Mouse (Mus musculus): ENCODE measurements at regions not wholly inside any gene's neighbourhood (a gene's known extent, or its start where the extent isn't known, plus 50 kb on each side); places are given as distances from the start of the nearest gene placed in this dataset.

DNA sequence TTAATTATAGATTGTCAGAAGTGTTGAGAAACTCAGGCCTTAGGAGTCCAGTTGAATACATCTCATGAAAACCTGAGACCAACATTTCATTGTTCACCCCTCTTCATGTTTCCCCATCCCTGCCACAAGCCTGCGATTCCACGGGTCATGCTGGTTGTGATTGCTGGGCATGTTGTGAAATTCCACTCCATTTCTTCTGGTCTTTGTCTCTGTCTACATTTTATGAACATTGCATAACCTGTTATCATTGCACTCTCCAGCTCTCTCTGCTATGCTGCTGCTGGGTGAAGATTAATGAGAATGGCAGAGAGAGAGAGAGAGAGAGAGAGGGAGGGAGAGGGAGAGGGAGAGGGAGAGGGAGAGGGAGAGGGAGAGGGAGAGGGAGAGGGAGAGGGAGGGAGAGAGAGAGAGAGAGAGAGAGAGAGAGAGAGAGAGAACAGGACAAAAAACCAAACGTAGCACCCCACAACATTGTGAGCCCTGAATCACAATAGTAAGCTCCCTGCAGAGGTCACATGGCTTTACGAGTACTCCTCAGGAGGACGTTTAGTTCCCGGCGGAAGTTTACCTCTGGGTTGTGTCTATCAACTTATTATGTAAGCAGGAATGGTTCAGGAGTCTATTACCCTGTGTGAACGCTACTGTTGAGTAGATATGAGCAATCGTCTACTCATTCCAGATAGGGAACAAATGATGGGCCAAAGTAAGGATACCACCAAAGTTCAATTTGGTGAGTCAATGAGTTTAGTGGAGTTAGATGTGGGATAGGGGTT, 183.5 kb upstream of the Map3k1 start:
- H3K4me2 ChIP-seq (ENCODE audit: low read depth, severe bottlenecking): no peak overlapping the region
- H3K36me3 ChIP-seq (ENCODE audit: control insufficient read depth, insufficient read depth, low read length): no peaks in the 10 kb centered on the region
- no peaks in the 10 kb centered on the region for H3K9me3 ChIP-seq (ENCODE audit: control insufficient read depth, low read length)
- no peaks in the 10 kb centered on the region for H3K27me3 ChIP-seq (ENCODE audit: control insufficient read depth, insufficient read depth, low read length)
- ATAC-seq (ENCODE audit: insufficient number of reproducible peaks, low FRiP score, low TSS enrichment, low read depth): no peak
- WGBS: 79% methylated on average over 9 of the region's 9 CpGs
- no peak overlapping the region for H3K4me3 ChIP-seq (ENCODE audit: low read depth, low read length)
- H3K27ac ChIP-seq (replicated peaks; ENCODE audit: low read depth, low read length): no peak overlapping the region
- H3K9ac ChIP-seq (ENCODE audit: low read length): no peak overlapping the region
- H3K4me1 ChIP-seq (ENCODE audit: control insufficient read depth, insufficient read depth, low read length): 0 out of 2 replicates have a peak, but pooled peaks cover 2% of the 10 kb centered on the region
- no peak for DNase-seq (ENCODE audit: low spot score)

DNA sequence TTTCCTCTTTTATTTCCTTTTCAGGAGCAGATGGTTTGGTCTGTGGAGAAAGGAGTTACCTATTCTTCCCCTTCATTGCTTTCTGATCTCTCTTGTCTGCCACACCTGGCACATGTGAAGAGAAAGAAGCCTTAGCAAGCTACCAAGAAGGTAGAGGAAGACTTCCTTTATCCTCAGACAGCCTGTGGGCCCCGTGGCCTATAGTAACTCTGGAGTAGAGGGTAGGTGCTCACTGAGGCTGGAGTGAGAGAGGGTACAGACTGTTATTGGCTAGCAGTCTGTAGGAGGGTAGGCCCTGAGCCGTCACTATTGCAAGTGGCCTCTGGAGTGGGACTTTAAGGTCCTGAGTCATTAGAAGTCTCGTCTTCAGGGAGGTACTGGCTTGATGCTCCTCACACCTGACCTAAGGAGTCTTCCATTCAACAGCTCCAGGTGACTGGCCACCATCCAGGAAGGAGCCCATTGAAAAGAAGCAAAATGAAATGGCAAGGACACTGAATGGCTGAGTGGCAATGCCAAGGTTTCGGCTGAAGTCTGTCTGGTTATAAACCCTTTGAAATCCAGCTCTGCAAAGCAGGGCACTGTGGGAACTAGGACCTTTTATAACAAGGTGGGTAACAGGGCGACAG, 186.2 kb upstream of the Map3k1 start:
- ATAC-seq (ENCODE audit: insufficient number of reproducible peaks, low FRiP score, low TSS enrichment, low read depth) (no peak), DNase-seq (ENCODE audit: low spot score) (no peak)
- H3K4me2 ChIP-seq (ENCODE audit: low read depth, severe bottlenecking): no peak overlapping the region
- H3K4me3 ChIP-seq (ENCODE audit: low read depth, low read length): no peak overlapping the region
- no peak overlapping the region for H3K9ac ChIP-seq (ENCODE audit: low read length)
- H3K27me3 ChIP-seq (ENCODE audit: control insufficient read depth, insufficient read depth, low read length): no peaks in the 10 kb centered on the region
- WGBS: 88% methylated on average over 5 of the region's 5 CpGs
- H3K27ac ChIP-seq (replicated peaks; ENCODE audit: low read depth, low read length): no peak overlapping the region
- H3K4me1 ChIP-seq (ENCODE audit: control insufficient read depth, insufficient read depth, low read length): 0 out of 2 replicates have a peak, but pooled peaks cover 2% of the 10 kb centered on the region
- no peaks in the 10 kb centered on the region for H3K9me3 ChIP-seq (ENCODE audit: control insufficient read depth, low read length)
- no peaks in the 10 kb centered on the region for H3K36me3 ChIP-seq (ENCODE audit: control insufficient read depth, insufficient read depth, low read length)

DNA sequence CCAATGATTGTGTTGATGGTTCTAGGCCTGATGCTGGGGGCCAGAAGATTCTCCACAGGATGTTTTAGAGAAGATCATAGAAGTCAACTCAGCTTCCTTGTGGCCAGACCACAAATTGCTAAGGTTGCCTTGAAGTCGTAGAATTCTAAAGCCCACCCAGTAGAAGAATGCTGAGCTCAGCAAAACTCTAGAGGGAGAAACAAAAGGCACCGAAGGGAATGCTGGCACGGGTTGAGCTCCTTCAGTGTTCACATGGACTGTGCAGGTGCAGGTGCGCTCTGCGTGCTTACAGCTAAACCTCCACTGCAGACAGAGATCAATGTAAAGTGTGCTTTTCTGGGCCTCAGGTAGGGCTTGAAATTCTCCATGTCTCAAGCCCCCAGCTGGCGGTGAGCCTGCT, 186.9 kb upstream of the Map3k1 start:
- Histone ChIP-seq H3K9ac (ENCODE audit: low read length) (no peak overlapping the region), H3K9me3 (ENCODE audit: control insufficient read depth, low read length) (no peaks in the 10 kb centered on the region), H3K4me1 (ENCODE audit: control insufficient read depth, insufficient read depth, low read length) (0 out of 2 replicates have a peak, but pooled peaks cover 5% of the 10 kb centered on the region), H3K36me3 (ENCODE audit: control insufficient read depth, insufficient read depth, low read length) (no peaks in the 10 kb centered on the region), H3K4me2 (ENCODE audit: low read depth, severe bottlenecking) (no peak overlapping the region), H3K4me3 (ENCODE audit: low read depth, low read length) (no peak overlapping the region), H3K27me3 (ENCODE audit: control insufficient read depth, insufficient read depth, low read length) (no peaks in the 10 kb centered on the region), H3K27ac (replicated peaks; ENCODE audit: low read depth, low read length) (no peak overlapping the region)
- DNase-seq (ENCODE audit: low spot score) (no peak), ATAC-seq (ENCODE audit: insufficient number of reproducible peaks, low FRiP score, low TSS enrichment, low read depth) (no peak)
- 85% methylated on average over 6 of the region's 6 CpGs for WGBS

DNA sequence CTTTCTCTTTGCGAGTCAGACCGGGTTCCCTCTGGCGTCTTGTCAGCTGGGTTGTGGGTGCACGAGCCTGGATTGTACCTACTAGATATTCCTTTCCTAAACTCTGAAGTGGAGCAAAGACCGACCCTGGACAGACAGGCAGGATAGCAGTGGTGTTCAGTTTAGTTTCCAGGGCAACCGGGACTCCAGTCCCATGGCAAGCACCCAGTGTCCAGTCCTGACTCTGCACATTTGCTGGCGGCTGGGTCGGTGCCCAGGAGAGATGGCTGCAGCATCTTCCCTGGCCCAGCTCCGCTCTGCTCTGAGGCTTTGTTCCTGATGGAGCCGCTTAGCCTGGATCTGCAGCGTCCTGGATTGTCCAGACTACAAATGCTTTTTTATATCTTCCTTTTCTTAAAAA, 188.1 kb upstream of the Map3k1 start:
- ATAC-seq (ENCODE audit: insufficient number of reproducible peaks, low FRiP score, low TSS enrichment, low read depth): no peak
- Histone ChIP-seq H3K4me3 (ENCODE audit: low read depth, low read length) (no peak overlapping the region), H3K9me3 (ENCODE audit: control insufficient read depth, low read length) (no peaks in the 10 kb centered on the region), H3K4me1 (ENCODE audit: control insufficient read depth, insufficient read depth, low read length) (0 out of 2 replicates have a peak, but pooled peaks cover 3% of the 10 kb centered on the region), H3K9ac (ENCODE audit: low read length) (no peak overlapping the region), H3K27me3 (ENCODE audit: control insufficient read depth, insufficient read depth, low read length) (no peaks in the 10 kb centered on the region), H3K36me3 (ENCODE audit: control insufficient read depth, insufficient read depth, low read length) (no peaks in the 10 kb centered on the region), H3K27ac (replicated peaks; ENCODE audit: low read depth, low read length) (no peak overlapping the region), H3K4me2 (ENCODE audit: low read depth, severe bottlenecking) (no peak overlapping the region)
- DNase-seq (ENCODE audit: low spot score): no peak
- WGBS: 86% methylated on average over 11 of the region's 11 CpGs

DNA sequence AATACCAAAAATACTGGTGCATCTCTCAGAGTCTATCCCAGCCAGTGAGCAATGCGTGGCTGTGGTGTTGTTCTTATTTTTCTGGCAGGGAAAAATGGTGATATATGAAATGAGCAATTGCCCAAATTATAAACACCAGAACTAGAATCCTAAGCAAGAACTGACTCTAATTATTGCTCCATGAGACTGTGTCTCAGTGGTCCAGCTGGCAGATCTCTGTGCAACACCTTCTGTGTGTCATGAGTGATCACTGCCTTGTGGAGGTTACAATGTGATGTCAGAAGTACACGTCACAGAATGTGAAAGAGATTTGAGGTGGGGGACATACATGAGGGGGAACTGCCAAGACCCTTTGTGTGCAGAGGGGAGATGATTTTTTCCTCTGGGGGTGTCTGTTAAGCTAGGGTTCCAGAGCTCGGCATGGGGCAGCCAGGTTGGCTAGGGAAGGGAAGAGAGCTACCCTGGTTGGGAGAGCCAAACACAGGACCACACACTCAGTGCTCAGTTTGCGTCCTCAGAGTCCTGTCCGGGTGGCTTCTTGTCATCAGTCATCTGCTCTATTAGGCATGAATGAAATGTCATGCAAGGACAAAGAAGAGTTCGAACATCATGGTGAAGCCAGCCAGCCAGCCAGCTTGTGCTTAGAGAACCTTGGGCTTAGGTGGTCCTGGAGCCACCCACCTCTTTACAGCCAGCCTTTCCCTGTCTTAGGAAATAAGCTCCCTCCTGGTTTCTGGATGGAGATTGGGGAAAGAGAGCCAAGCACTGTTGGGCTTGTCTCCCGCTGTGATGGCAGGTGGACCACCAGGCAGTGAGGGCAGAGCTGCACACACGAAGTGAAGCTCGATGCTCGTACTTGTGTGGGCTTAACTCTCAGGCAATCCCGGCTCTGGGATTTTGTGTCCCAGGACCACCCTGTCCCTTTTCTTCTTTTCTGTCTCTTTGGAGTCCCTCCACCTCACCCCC, 189.5 kb upstream of the Map3k1 start:
- H3K9me3 ChIP-seq (ENCODE audit: control insufficient read depth, low read length): no peaks in the 10 kb centered on the region
- no peak overlapping the region for H3K27ac ChIP-seq (replicated peaks; ENCODE audit: low read depth, low read length)
- H3K9ac ChIP-seq (ENCODE audit: low read length): no peak overlapping the region
- no peak for DNase-seq (ENCODE audit: low spot score)
- no peaks in the 10 kb centered on the region for H3K36me3 ChIP-seq (ENCODE audit: control insufficient read depth, insufficient read depth, low read length)
- H3K4me3 ChIP-seq (ENCODE audit: low read depth, low read length): no peak overlapping the region
- 88% methylated on average over 11 of the region's 11 CpGs for WGBS
- no peaks in the 10 kb centered on the region for H3K27me3 ChIP-seq (ENCODE audit: control insufficient read depth, insufficient read depth, low read length)
- H3K4me2 ChIP-seq (ENCODE audit: low read depth, severe bottlenecking): no peak overlapping the region
- no peak for ATAC-seq (ENCODE audit: insufficient number of reproducible peaks, low FRiP score, low TSS enrichment, low read depth)
- H3K4me1 ChIP-seq (ENCODE audit: control insufficient read depth, insufficient read depth, low read length): 0 out of 2 replicates have a peak, but pooled peaks cover 3% of the 10 kb centered on the region

DNA sequence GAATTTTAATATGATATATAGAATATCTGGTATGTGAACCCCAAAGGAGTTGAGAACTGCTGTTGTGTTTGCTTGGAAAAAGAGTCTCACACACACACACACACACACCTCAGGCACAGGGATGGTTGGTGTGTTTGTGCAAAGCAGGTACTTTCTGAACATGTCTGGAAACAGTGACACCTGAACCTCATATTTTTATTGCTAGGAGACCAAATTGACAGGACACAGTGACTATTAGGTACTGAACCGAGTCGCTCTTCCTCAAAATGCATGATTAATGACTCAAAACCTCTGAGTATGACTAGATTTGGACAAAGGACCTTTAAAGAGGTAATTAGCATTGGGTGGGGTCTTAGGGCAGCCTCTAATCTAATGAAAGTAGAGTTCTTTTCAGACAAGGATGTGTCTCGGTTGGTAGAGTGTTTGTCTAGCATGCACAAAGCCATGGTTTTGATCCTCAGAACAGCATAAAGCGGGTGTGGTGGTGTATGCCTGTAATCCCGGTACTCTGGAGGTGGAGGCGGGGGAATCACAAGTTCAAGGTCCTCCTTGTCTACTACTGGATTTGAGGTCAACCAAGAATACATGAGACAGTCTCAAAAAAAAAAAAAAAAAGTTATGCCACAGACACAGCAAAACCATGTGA, 191.0 kb upstream of the Map3k1 start:
- H3K27me3 ChIP-seq (ENCODE audit: control insufficient read depth, insufficient read depth, low read length): no peaks in the 10 kb centered on the region
- H3K4me2 ChIP-seq (ENCODE audit: low read depth, severe bottlenecking): no peak overlapping the region
- H3K9me3 ChIP-seq (ENCODE audit: control insufficient read depth, low read length): no peaks in the 10 kb centered on the region; the same call in 1 of the 2 replicates
- WGBS: 95% methylated on average over 6 of the region's 6 CpGs
- DNase-seq (ENCODE audit: low spot score) (no peak), ATAC-seq (ENCODE audit: insufficient number of reproducible peaks, low FRiP score, low TSS enrichment, low read depth) (no peak)
- H3K4me3 ChIP-seq (ENCODE audit: low read depth, low read length): no peak overlapping the region
- H3K4me1 ChIP-seq (ENCODE audit: control insufficient read depth, insufficient read depth, low read length): 0 out of 2 replicates have a peak, but pooled peaks cover 3% of the 10 kb centered on the region
- no peak overlapping the region for H3K9ac ChIP-seq (ENCODE audit: low read length)
- H3K36me3 ChIP-seq (ENCODE audit: control insufficient read depth, insufficient read depth, low read length): no peaks in the 10 kb centered on the region
- no peak overlapping the region for H3K27ac ChIP-seq (replicated peaks; ENCODE audit: low read depth, low read length)

DNA sequence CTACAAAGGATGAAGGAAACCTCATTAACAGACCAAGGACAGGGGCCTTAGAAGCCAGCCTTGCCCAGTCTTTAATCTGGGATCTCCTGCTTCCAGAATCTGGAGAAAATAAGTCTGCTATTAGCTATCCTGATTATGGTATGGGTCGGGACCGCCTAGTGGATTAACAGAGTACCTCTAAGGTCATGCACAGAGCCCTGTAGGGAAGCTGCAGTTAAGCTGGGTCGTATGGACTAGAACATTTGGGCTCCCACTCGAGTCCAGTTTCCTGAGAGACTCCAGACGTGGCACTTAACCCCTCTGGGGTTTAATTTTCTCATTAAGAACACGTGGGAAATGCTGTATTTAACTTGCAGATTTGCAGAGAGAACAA, 191.5 kb upstream of the Map3k1 start:
- Histone ChIP-seq H3K4me1 (ENCODE audit: control insufficient read depth, insufficient read depth, low read length) (0 out of 2 replicates have a peak, but pooled peaks cover 3% of the 10 kb centered on the region), H3K36me3 (ENCODE audit: control insufficient read depth, insufficient read depth, low read length) (no peaks in the 10 kb centered on the region), H3K27me3 (ENCODE audit: control insufficient read depth, insufficient read depth, low read length) (no peaks in the 10 kb centered on the region), H3K9ac (ENCODE audit: low read length) (no peak overlapping the region), H3K9me3 (ENCODE audit: control insufficient read depth, low read length) (no peaks in the 10 kb centered on the region; the same call in 1 of the 2 replicates), H3K27ac (replicated peaks; ENCODE audit: low read depth, low read length) (no peak overlapping the region), H3K4me3 (ENCODE audit: low read depth, low read length) (no peak overlapping the region), H3K4me2 (ENCODE audit: low read depth, severe bottlenecking) (no peak overlapping the region)
- DNase-seq (ENCODE audit: low spot score) (no peak), ATAC-seq (ENCODE audit: insufficient number of reproducible peaks, low FRiP score, low TSS enrichment, low read depth) (no peak)
- WGBS: 52% methylated on average over 6 of the region's 6 CpGs

DNA sequence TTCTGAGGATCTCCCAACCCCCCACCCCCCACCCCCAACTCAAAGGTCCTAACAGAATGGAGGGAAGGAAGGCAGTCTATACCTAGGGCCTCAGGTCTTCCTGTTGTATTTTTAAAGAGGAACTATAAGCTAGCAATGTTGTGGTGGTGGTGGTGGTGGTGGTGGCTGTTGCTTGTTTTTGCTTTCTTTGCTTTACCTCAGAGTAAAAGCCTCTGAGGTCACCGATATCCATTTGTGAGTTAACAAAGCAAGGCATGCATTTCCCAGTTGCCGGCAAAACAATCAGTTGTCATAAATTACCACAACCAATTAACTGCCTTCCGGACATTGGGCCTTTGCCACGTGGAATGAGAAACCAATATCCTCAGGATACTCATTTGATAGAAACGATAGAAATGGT, 191.9 kb upstream of the Map3k1 start:
- Histone ChIP-seq H3K27ac (replicated peaks; ENCODE audit: low read depth, low read length) (no peak overlapping the region), H3K27me3 (ENCODE audit: control insufficient read depth, insufficient read depth, low read length) (no peaks in the 10 kb centered on the region), H3K4me1 (ENCODE audit: control insufficient read depth, insufficient read depth, low read length) (0 out of 2 replicates have a peak, but pooled peaks cover 3% of the 10 kb centered on the region), H3K36me3 (ENCODE audit: control insufficient read depth, insufficient read depth, low read length) (no peaks in the 10 kb centered on the region), H3K4me2 (ENCODE audit: low read depth, severe bottlenecking) (no peak overlapping the region), H3K9ac (ENCODE audit: low read length) (no peak overlapping the region), H3K4me3 (ENCODE audit: low read depth, low read length) (no peak overlapping the region), H3K9me3 (ENCODE audit: control insufficient read depth, low read length) (no peaks in the 10 kb centered on the region; the same call in 1 of the 2 replicates)
- DNase-seq (ENCODE audit: low spot score): no peak
- no peak for ATAC-seq (ENCODE audit: insufficient number of reproducible peaks, low FRiP score, low TSS enrichment, low read depth)
- 43% methylated on average over 5 of the region's 5 CpGs for WGBS

Data from limb, embryonic 11.5 days (tissue).